Mouse (Mus musculus): ENCODE data around the gene Rbm34.

- no peak for TF ChIP-seq CTCF (IDR thresholded peaks at IDR 0.05; ENCODE audit: borderline replicate concordance, control insufficient read depth, extremely low read depth, insufficient read depth, low read length, poor library complexity)
- no peak for TF ChIP-seq POLR2A (IDR thresholded peaks at IDR 0.05; ENCODE audit: control insufficient read depth, extremely low read depth, insufficient read depth, low read length, poor library complexity)
Measured at GRCm38 (mm10) chr8:126907968-126908367, 62.9 kb downstream of the Rbm34 start.
